17 mouse cellular contexts compared by ENCODE assay signal in the genomic region with DNA sequence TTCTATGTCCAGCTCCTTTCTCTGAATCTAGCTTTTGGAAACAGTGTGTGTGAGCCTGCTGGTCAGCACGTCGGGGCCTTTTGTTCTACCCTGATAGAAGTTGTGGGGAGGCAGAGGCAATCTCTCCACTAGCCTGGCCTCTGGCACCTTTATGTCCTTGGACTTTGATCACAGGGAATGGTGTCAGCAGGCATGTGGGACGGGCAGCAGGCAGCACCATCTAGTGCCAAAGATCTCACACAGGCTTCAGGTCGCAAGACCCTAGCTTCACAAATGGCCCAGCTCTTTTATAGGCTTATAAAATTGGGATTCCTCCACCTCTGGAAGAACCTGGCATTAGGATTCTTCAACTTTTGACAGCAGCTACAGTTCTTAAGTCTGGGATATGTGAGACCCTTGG. TPM values are rescaled to one million over a fixed set of nuclear protein-coding genes. Genes with fewer than 3 reads are reported as not detected.
DNase-seq lines count a peak whose midpoint lies in the region; ATAC-seq and TF ChIP-seq lines count a peak whose summit lies in the region.
"Had no signal": no experiment of that assay in that cellular context is flagged by ENCODE, and none has a peak within 500 bp of the region (broad histone marks: within the 10 kb centered on the region; RNA-seq: fewer than 3 reads in every experiment).

No protein-coding gene starts in this region.

- H3K4me3 ChIP-seq in hindbrain, postnatal 0 days (ENCODE audit: low read length), result no peak overlapping the region
- no peak overlapping the region for H3K4me3 ChIP-seq in hindbrain, embryonic 11.5 days (ENCODE audit: low read depth, low read length)
- H3K4me3 ChIP-seq in liver, adult 2 months (ENCODE audit: insufficient read depth, low read depth, low read length), result no peak overlapping the region
- no peak overlapping the region for H3K4me3 ChIP-seq in liver, embryonic 11.5 days (ENCODE audit: low read depth, low read length)
- no peak overlapping the region for H3K4me3 ChIP-seq in stomach, postnatal 0 days (ENCODE audit: low read depth, low read length)
- H3K4me3 ChIP-seq: forebrain, embryonic 12.5 days; midbrain, embryonic 13.5 days; neural tube, embryonic 12.5 days had no signal

- no peak for DNase-seq in hindbrain, postnatal 0 days (ENCODE audit: low spot score)
- DNase-seq in hindbrain, embryonic 11.5 days (ENCODE audit: low spot score), result no peak
- peak; percentile 60 for DNase-seq in liver, adult 2 months (ENCODE audit: extremely low read depth, low read depth, low spot score)
- no peak for DNase-seq in liver, embryonic 11.5 days (ENCODE audit: low spot score)
- DNase-seq in heart, postnatal 4 days, result peak; percentile 21
- DNase-seq in stomach, postnatal 0 days (ENCODE audit: low spot score), result no peak
- no peak for DNase-seq in left cerebral cortex, postnatal 4 days
- DNase-seq: adrenal gland, adult 8-10 months; cerebellum, adult 11 months; gastrocnemius, postnatal 10 days; layer of hippocampus, postnatal 36 days; lung, adult 18-20 months; lung, postnatal 14 days; thymus, postnatal 36 days had no signal

- no peak for ATAC-seq in hindbrain, postnatal 0 days
- no peak for ATAC-seq in hindbrain, embryonic 11.5 days (ENCODE audit: low FRiP score)
- ATAC-seq in liver, embryonic 11.5 days (replicated peaks; ENCODE audit: low FRiP score), result no peak
- no peak for ATAC-seq in stomach, postnatal 0 days (ENCODE audit: low FRiP score, low TSS enrichment)
- ATAC-seq: midbrain, embryonic 13.5 days had no signal

- no peaks in the 10 kb centered on the region for H3K9me3 ChIP-seq in hindbrain, postnatal 0 days (ENCODE audit: low read length)
- H3K9me3 ChIP-seq in hindbrain, embryonic 11.5 days (ENCODE audit: control insufficient read depth, low read length), result no peaks in the 10 kb centered on the region
- H3K9me3 ChIP-seq in liver, embryonic 11.5 days (ENCODE audit: control insufficient read depth, low read length), result peaks cover 2% of the 10 kb centered on the region; the same call in 1 of the 2 replicates
- no peaks in the 10 kb centered on the region for H3K9me3 ChIP-seq in stomach, postnatal 0 days (ENCODE audit: control insufficient read depth, low read length)
- H3K9me3 ChIP-seq: forebrain, embryonic 12.5 days; neural tube, embryonic 12.5 days had no signal

- no peak overlapping the region for H3K4me2 ChIP-seq in hindbrain, postnatal 0 days (ENCODE audit: low read depth, low read length)
- H3K4me2 ChIP-seq in hindbrain, embryonic 11.5 days (replicated peaks; ENCODE audit: low read depth, low read length), result no peak overlapping the region
- no peak overlapping the region for H3K4me2 ChIP-seq in liver, embryonic 11.5 days
- H3K4me2 ChIP-seq in stomach, postnatal 0 days (replicated peaks; ENCODE audit: low read depth), result no peak overlapping the region
- H3K4me2 ChIP-seq: forebrain, embryonic 12.5 days; midbrain, embryonic 13.5 days; neural tube, embryonic 12.5 days had no signal

- no peak for TF ChIP-seq EP300 in stomach, postnatal 0 days (optimal IDR thresholded peaks at IDR 0.05)

- intact Hi-C loops in left cerebral cortex, postnatal 4 days (cut with DNase I), result no loop called here

- no peaks in the 10 kb centered on the region for H3K79me2 ChIP-seq in liver, adult 2 months (ENCODE audit: control insufficient read depth, insufficient read depth, low read length)

- H3K27me3 ChIP-seq in hindbrain, postnatal 0 days (ENCODE audit: insufficient read depth, low read length), result no peaks in the 10 kb centered on the region
- no peaks in the 10 kb centered on the region for H3K27me3 ChIP-seq in hindbrain, embryonic 11.5 days (ENCODE audit: control insufficient read depth, insufficient read depth, low read length)
- no peaks in the 10 kb centered on the region for H3K27me3 ChIP-seq in liver, adult 2 months (ENCODE audit: control insufficient read depth, insufficient read depth, low read length)
- H3K27me3 ChIP-seq in liver, embryonic 11.5 days (replicated peaks; ENCODE audit: control insufficient read depth, insufficient read depth, low read length), result no peaks in the 10 kb centered on the region
- no peaks in the 10 kb centered on the region for H3K27me3 ChIP-seq in stomach, postnatal 0 days (ENCODE audit: control insufficient read depth, insufficient read depth, low read length)
- H3K27me3 ChIP-seq: forebrain, embryonic 12.5 days; midbrain, embryonic 13.5 days; neural tube, embryonic 12.5 days had no signal

- no peak for TF ChIP-seq POLR2A in liver, adult 2 months (IDR thresholded peaks at IDR 0.05; ENCODE audit: extremely low read depth, insufficient read depth, low read length)

- no peak overlapping the region for H3K9ac ChIP-seq in hindbrain, postnatal 0 days (replicated peaks; ENCODE audit: low read length)
- no peak overlapping the region for H3K9ac ChIP-seq in hindbrain, embryonic 11.5 days (ENCODE audit: low read depth, low read length)
- H3K9ac ChIP-seq in liver, adult 2 months (ENCODE audit: low read depth, low read length), result no peak overlapping the region
- no peak overlapping the region for H3K9ac ChIP-seq in liver, embryonic 11.5 days (ENCODE audit: low read depth, low read length)
- H3K9ac ChIP-seq in stomach, postnatal 0 days (ENCODE audit: low read length), result no peak overlapping the region
- H3K9ac ChIP-seq: forebrain, embryonic 12.5 days; midbrain, embryonic 13.5 days; neural tube, embryonic 12.5 days had no signal

- no peaks in the 10 kb centered on the region for H3K36me3 ChIP-seq in hindbrain, postnatal 0 days (ENCODE audit: insufficient read depth, low read length)
- no peaks in the 10 kb centered on the region for H3K36me3 ChIP-seq in hindbrain, embryonic 11.5 days (ENCODE audit: control insufficient read depth, insufficient read depth, low read length)
- no peaks in the 10 kb centered on the region for H3K36me3 ChIP-seq in liver, adult 2 months (ENCODE audit: control insufficient read depth, insufficient read depth, low read length)
- no peaks in the 10 kb centered on the region for H3K36me3 ChIP-seq in liver, embryonic 11.5 days (ENCODE audit: control insufficient read depth, insufficient read depth, low read length)
- no peaks in the 10 kb centered on the region for H3K36me3 ChIP-seq in stomach, postnatal 0 days (ENCODE audit: control insufficient read depth, insufficient read depth, low read length)
- H3K36me3 ChIP-seq: forebrain, embryonic 12.5 days; midbrain, embryonic 13.5 days; neural tube, embryonic 12.5 days had no signal

- TF ChIP-seq CTCF in hindbrain, postnatal 0 days (IDR thresholded peaks at IDR 0.05; ENCODE audit: low read depth), result 0 out of 2 replicates have a peak, but pooled peaks have one; percentile 5
- peak; percentile 51 for TF ChIP-seq CTCF in liver, adult 2 months (IDR thresholded peaks at IDR 0.05; ENCODE audit: low read depth, low read length)
- peak; percentile 16; the same call in 1 of the 2 replicates for TF ChIP-seq CTCF in stomach, postnatal 0 days (IDR thresholded peaks at IDR 0.05; ENCODE audit: low read depth)

- no peak overlapping the region for H3K27ac ChIP-seq in hindbrain, postnatal 0 days
- no peak overlapping the region for H3K27ac ChIP-seq in hindbrain, embryonic 11.5 days (ENCODE audit: low read depth, low read length)
- no peak overlapping the region for H3K27ac ChIP-seq in liver, adult 2 months (replicated peaks; ENCODE audit: insufficient read depth, low read depth, low read length)
- no peak overlapping the region for H3K27ac ChIP-seq in liver, embryonic 11.5 days (ENCODE audit: low read depth, low read length)
- H3K27ac ChIP-seq in stomach, postnatal 0 days (replicated peaks), result no peak overlapping the region
- H3K27ac ChIP-seq: forebrain, embryonic 12.5 days; midbrain, embryonic 13.5 days; neural tube, embryonic 12.5 days had no signal

- 96% methylated on average over 4 of the region's 4 CpGs for WGBS in hindbrain, postnatal 0 days
- 76% methylated on average over 4 of the region's 4 CpGs for WGBS in hindbrain, embryonic 11.5 days
- 36% methylated on average over 4 of the region's 4 CpGs for WGBS in liver, adult 2 months
- WGBS in liver, embryonic 11.5 days, result 61% methylated on average over 4 of the region's 4 CpGs
- 79% methylated on average over 4 of the region's 4 CpGs for WGBS in stomach, postnatal 0 days

- H3K4me1 ChIP-seq in hindbrain, postnatal 0 days (ENCODE audit: insufficient read depth, low read length), result no peaks in the 10 kb centered on the region
- H3K4me1 ChIP-seq in hindbrain, embryonic 11.5 days (replicated peaks; ENCODE audit: control insufficient read depth, insufficient read depth, low read length), result no peaks in the 10 kb centered on the region
- H3K4me1 ChIP-seq in liver, adult 2 months (ENCODE audit: control insufficient read depth, insufficient read depth, low read length), result no peaks in the 10 kb centered on the region
- H3K4me1 ChIP-seq in liver, embryonic 11.5 days (replicated peaks; ENCODE audit: control insufficient read depth, insufficient read depth, low read length), result no peaks in the 10 kb centered on the region
- H3K4me1 ChIP-seq in stomach, postnatal 0 days (replicated peaks; ENCODE audit: control insufficient read depth, insufficient read depth), result no peaks in the 10 kb centered on the region
- H3K4me1 ChIP-seq: forebrain, embryonic 12.5 days; midbrain, embryonic 13.5 days; neural tube, embryonic 12.5 days had no signal

RNA-seq across cellular contexts. Expression of a gene that starts 48.4 kb away (rescaled TPM):
- total RNA-seq in hindbrain, postnatal 0 days (2014; rRNA removed), result 2.0 and 4.0 TPM in 2 replicates
- polyA plus RNA-seq in hindbrain, postnatal 0 days (2015; fragmentation: Nextera tagmentation; extraction: Ambion mirVana), result 2.2 and 2.3 TPM in 2 replicates
- polyA plus RNA-seq in hindbrain, embryonic 11.5 days (2014; fragmentation: Nextera tagmentation; extraction: Ambion mirVana), result 2.0 and 2.2 TPM in 2 replicates
- total RNA-seq in liver, adult 2 months (2014; rRNA removed), result under 0.01 and 0.07 TPM in 2 replicates
- polyA plus RNA-seq in liver, adult 2 months (2012; rRNA removed), result not detected in 2 replicates
- 5.6 and 7.1 TPM in 2 replicates for polyA plus RNA-seq in liver, embryonic 11.5 days (2014; fragmentation: Nextera tagmentation; extraction: Ambion mirVana)
- total RNA-seq in heart, postnatal 4 days (2021), result 10 to 100 TPM; 29.9 to 31.2 TPM
- 5.2 and 5.5 TPM in 2 replicates for polyA plus RNA-seq in stomach, postnatal 0 days (2015; fragmentation: Nextera tagmentation; extraction: Ambion mirVana)
- 1 to 10 TPM; 3.6 to 5.6 TPM for total RNA-seq in left cerebral cortex, postnatal 4 days (2021)

Comparison
In these comparisons a context has a peak if more than half of its experiments do, and no peak if none do; other contexts are left out.
1. DNase-seq: peak in liver, adult 2 months (single experiment) and heart, postnatal 4 days (single experiment); none in hindbrain, postnatal 0 days (single experiment), hindbrain, embryonic 11.5 days (single experiment), liver, embryonic 11.5 days (single experiment), stomach, postnatal 0 days (single experiment) and left cerebral cortex, postnatal 4 days (single experiment).
2. Peak in every context shown above with its lines, with median percentiles within 50 percentile points of each other: CTCF ChIP-seq.